Mouse (Mus musculus) stomach, postnatal 0 days (tissue): ENCODE measurements at regions not wholly inside any gene's neighbourhood (a gene's known extent, or its start where the extent isn't known, plus 50 kb on each side); places are given as distances from the start of the nearest gene placed in this dataset.
"Not testable (repeated sequence)": the region's sequence is repeated elsewhere in the genome, so short reads cannot be mapped to it uniquely, and the experiment has no call there.

Source experiments
- ATAC-seq: fragments of 200-750 bp; cut with Nextera tagmentation; 2 replicates; pipeline ENCODE4 v1.8.0; 2017; ENCODE audit not compliant: low FRiP score, low TSS enrichment
- DNase-seq: peaks from one replicate; pipeline ENCODE4 v3.0.0-alpha.2; 2016; ENCODE audit warnings: low spot score
- H3K27ac ChIP-seq: fragments of 300-500 bp; sonication (generic); replicated peaks from 2 replicates; pipeline ENCODE4 v1.5.1; 2014; ENCODE audit warnings: mild to moderate bottlenecking, control low read depth
- H3K27me3 ChIP-seq: fragments of 300-500 bp; sonication (generic); 2 replicates; pipeline ENCODE4 v1.6.1; 2014; ENCODE audit warnings: low read length; ENCODE audit not compliant: control insufficient read depth, insufficient read depth
- H3K36me3 ChIP-seq: fragments of 300-500 bp; sonication (generic); 2 replicates; pipeline ENCODE4 v1.6.1; 2014; ENCODE audit warnings: low read length, mixed read lengths; ENCODE audit not compliant: control insufficient read depth, insufficient read depth
- H3K4me1 ChIP-seq: fragments of 300-500 bp; sonication (generic); replicated peaks from 2 replicates; pipeline ENCODE4 v1.6.1; 2014; ENCODE audit warnings: antibody characterized with exemption; ENCODE audit not compliant: control insufficient read depth, insufficient read depth
- H3K4me2 ChIP-seq: fragments of 300-500 bp; sonication (generic); replicated peaks from 2 replicates; pipeline ENCODE4 v1.6.1; 2014; ENCODE audit warnings: low read depth, mild to moderate bottlenecking, control low read depth, moderate library complexity
- H3K4me3 ChIP-seq: fragments of 300-500 bp; sonication (generic); 2 replicates; pipeline ENCODE4 v1.5.1; 2014; ENCODE audit warnings: low read depth, low read length, control low read depth
- H3K9ac ChIP-seq: fragments of 300-500 bp; sonication (generic); 2 replicates; pipeline ENCODE4 v1.6.1; 2014; ENCODE audit warnings: mild to moderate bottlenecking, low read length, control low read depth, mixed read lengths
- H3K9me3 ChIP-seq: fragments of 300-500 bp; sonication (generic); 2 replicates; pipeline ENCODE4 v1.6.1; 2016; ENCODE audit warnings: low read length; ENCODE audit not compliant: control insufficient read depth
- CTCF ChIP-seq: IDR thresholded peaks from 2 replicates; pipeline ENCODE4 v1.5.1; 2016; ENCODE audit warnings: antibody characterized with exemption, low read depth, mild to moderate bottlenecking, moderate library complexity
- EP300 ChIP-seq: optimal IDR thresholded peaks from 2 replicates; pipeline ENCODE3; 2016; ENCODE audit warnings: antibody characterized with exemption
- WGBS: fragments of 180-500 bp; shearing (Covaris S2); extraction: QIAGEN DNeasy Blood & Tissue Kit; methylation state at CpG from one replicate; pipeline ENCODE4 v1.1.7; 2014; 5-methylcytosine and 5-hydroxymethylcytosine counted together

GRCm38 (mm10) chr17:26335551-26335950, 79.1 kb upstream of the Neurl1b start:
- no peaks in the 10 kb centered on the region for H3K27me3 ChIP-seq
- no peak for TF ChIP-seq EP300
- no peak for TF ChIP-seq CTCF

GRCm38 (mm10) chr17:26336011-26336410, 78.6 kb upstream of the Neurl1b start:
- H3K9me3 ChIP-seq: no peaks in the 10 kb centered on the region
- no peaks in the 10 kb centered on the region for H3K27me3 ChIP-seq
- TF ChIP-seq EP300: no peak
- TF ChIP-seq CTCF: no peak
- H3K9ac ChIP-seq: no peak overlapping the region
- no peak overlapping the region for H3K4me3 ChIP-seq
- H3K4me2 ChIP-seq: no peak overlapping the region
- ATAC-seq (no peak), DNase-seq (no peak)
- H3K4me1 ChIP-seq: no peaks in the 10 kb centered on the region
- H3K36me3 ChIP-seq: no peaks in the 10 kb centered on the region
- no peak overlapping the region for H3K27ac ChIP-seq
- 84% methylated on average over 1 of the region's 1 CpGs for WGBS

More at GRCm38 (mm10) chr17:26335551-26335950, 79.1 kb upstream of the Neurl1b start:
- ATAC-seq (no peak), DNase-seq (no peak)
- Histone ChIP-seq H3K9me3 (no peaks in the 10 kb centered on the region), H3K4me3 (no peak overlapping the region), H3K27ac (no peak overlapping the region), H3K4me2 (no peak overlapping the region), H3K4me1 (no peaks in the 10 kb centered on the region), H3K9ac (no peak overlapping the region), H3K36me3 (no peaks in the 10 kb centered on the region)
- 57% methylated on average over 3 of the region's 3 CpGs for WGBS

- H3K36me3 ChIP-seq: no peaks in the 10 kb centered on the region
- no peaks in the 10 kb centered on the region for H3K9me3 ChIP-seq
- H3K27ac ChIP-seq: no peak overlapping the region
- H3K9ac ChIP-seq: no peak overlapping the region
- H3K4me2 ChIP-seq: no peak overlapping the region
- no peak for TF ChIP-seq EP300
- no peak for TF ChIP-seq CTCF
- no peak for ATAC-seq
- WGBS: 74% methylated on average over 3 of the region's 3 CpGs
- H3K4me3 ChIP-seq: no peak overlapping the region
- H3K27me3 ChIP-seq: no peaks in the 10 kb centered on the region
- no peaks in the 10 kb centered on the region for H3K4me1 ChIP-seq
- DNase-seq: no peak
Measured at GRCm38 (mm10) chr17:26337106-26337505, 77.5 kb upstream of the Neurl1b start.

- not testable (repeated sequence) for H3K9me3 ChIP-seq, H3K36me3 ChIP-seq, H3K4me3 ChIP-seq, H3K27ac ChIP-seq, ATAC-seq, DNase-seq, H3K27me3 ChIP-seq, H3K4me1 ChIP-seq, H3K4me2 ChIP-seq, H3K9ac ChIP-seq
- WGBS: 79% methylated on average over 7 of the region's 7 CpGs
Measured at GRCm38 (mm10) chr17:26345436-26345835, 69.2 kb upstream of the Neurl1b start.

GRCm38 (mm10) chr17:26348116-26348515, 66.5 kb upstream of the Neurl1b start:
- H3K4me3 ChIP-seq: no peak overlapping the region
- no peak for ATAC-seq
- 67% methylated on average over 5 of the region's 5 CpGs for WGBS
- no peak overlapping the region for H3K9ac ChIP-seq
- no peak for DNase-seq
- H3K27me3 ChIP-seq: no peaks in the 10 kb centered on the region
- H3K27ac ChIP-seq: no peak overlapping the region
- TF ChIP-seq EP300 (no peak), CTCF (no peak)
- no peaks in the 10 kb centered on the region for H3K4me1 ChIP-seq
- no peak overlapping the region for H3K4me2 ChIP-seq
- H3K9me3 ChIP-seq: no peaks in the 10 kb centered on the region
- no peaks in the 10 kb centered on the region for H3K36me3 ChIP-seq

GRCm38 (mm10) chr17:26349741-26350140, 64.9 kb upstream of the Neurl1b start:
- ATAC-seq: no peak

More at GRCm38 (mm10) chr17:26349741-26350140, 64.9 kb upstream of the Neurl1b start:
- H3K27me3 ChIP-seq: no peaks in the 10 kb centered on the region
- no peak overlapping the region for H3K9ac ChIP-seq
- TF ChIP-seq EP300 (no peak), CTCF (peak; percentile 35)
- no peaks in the 10 kb centered on the region for H3K4me1 ChIP-seq
- DNase-seq: no peak
- H3K36me3 ChIP-seq: no peaks in the 10 kb centered on the region
- H3K4me2 ChIP-seq: no peak overlapping the region
- H3K9me3 ChIP-seq: no peaks in the 10 kb centered on the region
- no peak overlapping the region for H3K4me3 ChIP-seq
- no peak overlapping the region for H3K27ac ChIP-seq
- WGBS: 54% methylated on average over 2 of the region's 2 CpGs
